Mouse (Mus musculus) embryonic facial prominence, embryonic 14.5 days (tissue): Measurements from ENCODE around the gene Tmem212. TPM values are rescaled to one million over a fixed set of nuclear protein-coding genes. Genes with fewer than 3 reads are reported as not detected.
A peak's percentile ranks its signal among the peaks of the same experiment; 100 is the strongest.

Experiments
- ATAC-seq: fragments of 200-750 bp; cut with Nextera tagmentation; 2 replicates; pipeline ENCODE4 v1.8.0; 2017; ENCODE audit warnings: low read depth, moderate number of reproducible peaks, moderate TSS enrichment
- DNase-seq: peaks from one replicate; pipeline ENCODE4 v3.0.0-alpha.2; 2015; ENCODE audit warnings: low spot score
- H3K27ac ChIP-seq: fragments of 300-500 bp; sonication (generic); replicated peaks from 2 replicates; pipeline ENCODE4 v1.5.1; 2014; ENCODE audit warnings: low read depth, mild to moderate bottlenecking, low read length, moderate library complexity
- H3K27me3 ChIP-seq: fragments of 300-500 bp; sonication (generic); replicated peaks from 2 replicates; pipeline ENCODE4 v1.6.1; 2014; ENCODE audit warnings: low read length; ENCODE audit not compliant: control insufficient read depth, insufficient read depth
- H3K36me3 ChIP-seq: fragments of 300-500 bp; sonication (generic); 2 replicates; pipeline ENCODE4 v1.6.1; 2014; ENCODE audit warnings: low read length, mixed read lengths; ENCODE audit not compliant: control insufficient read depth, insufficient read depth
- H3K4me1 ChIP-seq: fragments of 300-500 bp; sonication (generic); 2 replicates; pipeline ENCODE4 v1.6.1; 2014; ENCODE audit warnings: antibody characterized with exemption, low read length; ENCODE audit not compliant: control insufficient read depth, insufficient read depth
- H3K4me2 ChIP-seq: fragments of 300-500 bp; sonication (generic); 2 replicates; pipeline ENCODE4 v1.6.1; 2014; ENCODE audit warnings: low read depth, mild to moderate bottlenecking, low read length, moderate library complexity, mixed read lengths
- H3K4me3 ChIP-seq: fragments of 300-500 bp; sonication (generic); 2 replicates; pipeline ENCODE4 v1.5.1; 2014; ENCODE audit warnings: low read depth, mild to moderate bottlenecking, low read length
- H3K9ac ChIP-seq: fragments of 300-500 bp; sonication (generic); 2 replicates; pipeline ENCODE4 v1.6.1; 2014; ENCODE audit warnings: low read depth, mild to moderate bottlenecking, low read length, moderate library complexity, mixed read lengths
- H3K9me3 ChIP-seq: fragments of 300-500 bp; sonication (generic); 2 replicates; pipeline ENCODE4 v1.6.1; 2016; ENCODE audit warnings: low read length; ENCODE audit not compliant: control insufficient read depth
- WGBS: fragments of 180-500 bp; shearing (Covaris S2); extraction: QIAGEN DNeasy Blood & Tissue Kit; methylation state at CpG from one replicate; pipeline ENCODE4 v1.1.7; 2014; 5-methylcytosine and 5-hydroxymethylcytosine counted together
- polyA plus RNA-seq: library from polyadenylated mRNA; unstranded; fragments of >200 nt; fragmentation: Nextera tagmentation; extraction: Ambion mirVana; gene quantifications from 2 replicates; pipeline ENCODE4 v1.2.1, GENCODE M21; 2014

Gene Tmem212
- polyA plus RNA-seq, 1 experiment from 2014 or later: 4.8 TPM

DNA sequence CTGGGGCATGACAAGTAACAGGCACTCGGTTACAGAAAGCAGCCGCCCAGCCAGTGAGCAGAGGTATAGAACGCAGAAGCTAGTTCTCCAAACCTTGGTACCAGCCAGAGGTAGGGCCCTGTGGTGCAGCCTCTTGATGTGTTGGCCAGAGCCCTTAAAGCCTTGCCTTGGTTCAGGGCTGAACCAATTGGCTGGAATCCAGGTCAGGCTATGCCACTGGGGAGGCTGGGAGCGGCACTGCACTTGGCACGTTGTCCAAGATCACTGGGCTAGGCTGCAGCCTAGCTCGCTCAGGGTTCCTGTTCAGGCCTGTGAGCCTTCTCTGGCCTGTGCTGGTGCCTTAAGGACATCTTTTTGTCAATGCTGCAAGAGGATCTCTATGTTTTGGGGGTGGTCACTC lies 34.6 kb downstream of the Tmem212 start:
- Histone ChIP-seq H3K4me2 (no peak overlapping the region), H3K9me3 (no peaks in the 10 kb centered on the region), H3K9ac (no peak overlapping the region), H3K27me3 (no peaks in the 10 kb centered on the region), H3K36me3 (no peaks in the 10 kb centered on the region), H3K4me3 (no peak overlapping the region), H3K27ac (no peak overlapping the region; the same call in 1 of the 2 replicates), H3K4me1 (peaks cover 38% of the 10 kb centered on the region)
- ATAC-seq: no peak
- DNase-seq: peak; percentile 56
- WGBS: 68% methylated on average over 6 of the region's 6 CpGs

DNA sequence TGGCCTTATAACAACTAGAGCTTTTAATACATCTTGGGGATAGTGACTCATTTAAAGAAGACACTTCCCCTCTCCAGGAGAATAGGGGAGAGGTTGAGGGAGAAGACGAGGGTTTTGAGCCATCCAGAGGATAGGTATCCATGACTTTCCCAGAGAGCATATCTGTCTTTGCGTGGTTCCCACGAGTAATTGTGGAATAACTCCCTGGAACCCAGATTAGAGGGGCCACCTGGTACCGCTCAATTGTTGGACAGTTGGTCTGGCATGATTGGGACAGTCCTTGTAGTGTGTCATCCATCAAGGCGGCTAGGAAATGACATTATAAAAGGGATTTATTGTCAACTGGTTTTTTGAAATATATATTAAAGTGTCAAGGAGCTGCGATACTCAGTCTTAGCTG lies 35.1 kb downstream of the Tmem212 start:
- Histone ChIP-seq H3K4me2 (no peak overlapping the region), H3K9ac (no peak overlapping the region), H3K36me3 (no peaks in the 10 kb centered on the region), H3K4me1 (peaks cover 38% of the 10 kb centered on the region), H3K9me3 (no peaks in the 10 kb centered on the region), H3K27me3 (no peaks in the 10 kb centered on the region), H3K27ac (no peak overlapping the region), H3K4me3 (no peak overlapping the region)
- WGBS: 88% methylated on average over 6 of the region's 6 CpGs
- ATAC-seq (no peak), DNase-seq (no peak)

DNA sequence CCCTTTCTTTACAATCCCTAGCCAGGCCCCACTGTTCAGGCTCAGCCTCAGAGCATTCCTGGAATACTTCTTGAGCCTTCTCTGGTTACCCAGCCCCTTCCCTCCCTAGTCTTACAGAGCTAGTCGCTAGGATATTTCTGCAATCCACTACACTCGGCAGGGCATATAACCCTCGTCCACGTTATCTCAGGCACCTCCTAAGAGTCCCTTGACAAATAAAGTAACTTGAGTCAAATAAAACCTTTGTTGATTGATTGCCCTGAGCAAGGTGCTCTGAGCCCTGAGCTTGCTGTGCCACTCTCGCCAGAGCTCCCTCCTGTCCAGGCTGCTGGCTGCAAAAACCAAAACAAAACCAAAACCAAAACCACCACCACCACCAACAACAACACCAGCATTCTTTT lies 37.0 kb downstream of the Tmem212 start:
- H3K9ac ChIP-seq: no peak overlapping the region
- no peaks in the 10 kb centered on the region for H3K36me3 ChIP-seq
- ATAC-seq: peak; percentile 75
- peaks cover 38% of the 10 kb centered on the region for H3K4me1 ChIP-seq
- peak overlapping the region; percentile 73 for H3K27ac ChIP-seq
- peak overlapping the region; percentile 45 for H3K4me2 ChIP-seq
- peak; percentile 90 for DNase-seq
- 8% methylated on average over 5 of the region's 5 CpGs for whole genome bisulfite sequencing
- H3K27me3 ChIP-seq: no peaks in the 10 kb centered on the region
- no peaks in the 10 kb centered on the region for H3K9me3 ChIP-seq
- no peak overlapping the region for H3K4me3 ChIP-seq

DNA sequence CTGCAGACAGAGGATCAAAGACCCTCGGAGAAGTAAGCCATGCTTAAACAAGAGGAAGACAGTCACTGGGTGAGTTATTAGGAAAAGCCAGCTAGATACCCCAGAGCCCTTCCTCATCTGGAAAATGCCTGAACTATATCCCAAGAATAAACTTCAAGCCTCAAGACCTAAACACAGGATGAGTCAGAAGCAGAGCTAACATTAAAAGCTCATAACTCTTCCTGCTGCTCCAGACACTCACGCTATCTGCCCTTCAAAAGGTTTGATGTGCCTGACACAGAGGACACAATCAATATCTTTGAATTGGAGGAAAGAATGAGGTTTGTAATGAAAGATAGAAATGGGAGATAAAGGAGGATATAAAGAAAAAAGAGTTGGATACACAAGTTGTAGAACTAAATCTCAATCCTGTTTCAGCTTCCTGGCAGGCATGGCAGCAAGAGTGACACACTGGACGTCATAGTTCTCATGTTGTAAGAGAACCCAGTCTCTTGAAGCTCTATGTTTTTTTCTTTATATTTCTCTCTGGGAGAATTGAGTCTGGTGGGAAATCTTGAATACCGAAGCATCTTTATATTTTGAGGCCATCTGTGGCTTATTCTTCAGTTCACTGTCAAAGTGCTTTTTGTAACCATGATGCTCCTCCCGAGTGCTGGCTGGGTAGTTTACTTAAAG lies 37.6 kb downstream of the Tmem212 start:
- WGBS: 39% methylated on average over 5 of the region's 5 CpGs
- Histone ChIP-seq H3K4me2 (peak overlapping the region; percentile 45), H3K9me3 (no peaks in the 10 kb centered on the region), H3K9ac (no peak overlapping the region), H3K27ac (peak overlapping the region; percentile 73), H3K27me3 (no peaks in the 10 kb centered on the region), H3K4me3 (no peak overlapping the region), H3K36me3 (no peaks in the 10 kb centered on the region), H3K4me1 (peaks cover 32% of the 10 kb centered on the region)
- DNase-seq: no peak
- no peak for ATAC-seq

DNA sequence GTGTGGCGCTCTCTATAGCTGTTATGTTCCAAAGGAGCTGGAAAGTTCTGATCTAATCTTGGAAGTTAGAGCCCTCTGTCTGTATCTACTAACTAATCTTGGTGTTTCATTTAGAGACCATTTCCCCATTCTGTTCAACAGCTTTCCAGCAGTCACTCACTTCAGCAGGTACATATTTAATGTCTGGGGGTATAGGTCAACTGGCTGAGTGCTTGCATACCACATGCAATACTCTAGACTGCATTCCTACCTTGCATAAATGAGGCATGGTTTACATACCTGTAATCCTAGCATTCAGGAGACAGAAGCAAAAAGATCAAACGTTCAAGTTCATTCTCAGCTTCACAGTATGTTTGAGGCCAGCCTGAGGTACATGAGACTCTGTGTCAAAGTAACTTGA lies 39.9 kb downstream of the Tmem212 start:
- peaks cover 15% of the 10 kb centered on the region for H3K4me1 ChIP-seq
- no peak overlapping the region for H3K4me3 ChIP-seq
- 80% methylated on average over 2 of the region's 2 CpGs for WGBS

DNA sequence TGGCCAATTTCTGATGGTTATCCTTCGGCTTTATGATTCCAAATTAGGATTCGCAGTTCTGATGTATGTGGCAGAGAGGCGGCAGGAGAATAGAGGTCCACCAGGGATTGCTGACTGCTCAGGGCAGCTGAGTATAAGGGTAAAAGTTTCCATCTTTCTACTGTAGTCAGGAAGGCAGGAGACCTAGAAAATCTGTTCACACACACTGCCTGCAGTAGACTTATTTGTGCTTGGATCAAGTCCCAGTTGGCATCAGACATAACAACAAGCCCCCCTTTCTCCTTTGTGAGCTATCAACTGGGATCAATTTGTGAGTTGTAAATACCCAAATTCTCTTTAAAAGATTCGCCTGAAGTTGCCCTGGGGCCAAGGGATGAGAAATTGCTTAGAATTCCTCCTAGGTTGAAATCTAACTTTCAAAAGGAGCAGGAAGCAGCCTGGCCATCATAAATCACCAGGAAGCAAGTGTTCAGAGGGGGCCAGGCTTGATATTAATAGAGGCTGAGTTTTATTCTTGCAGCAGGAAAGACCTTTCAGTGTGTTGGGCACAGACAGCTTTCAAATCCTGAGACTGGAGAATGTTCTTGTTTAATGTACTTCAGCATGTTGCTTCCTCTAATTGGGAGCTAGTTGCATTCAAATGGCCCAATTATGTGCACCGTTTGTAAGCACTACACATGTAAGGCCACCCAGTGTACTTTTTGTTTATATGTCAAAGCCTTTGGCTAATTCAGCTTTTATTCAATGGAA lies 41.6 kb downstream of the Tmem212 start:
- Histone ChIP-seq H3K27me3 (no peaks in the 10 kb centered on the region), H3K4me1 (peaks cover 12% of the 10 kb centered on the region), H3K36me3 (no peaks in the 10 kb centered on the region), H3K4me3 (no peak overlapping the region), H3K9me3 (peaks cover 13% of the 10 kb centered on the region; the same call in 1 of the 2 replicates), H3K27ac (no peak overlapping the region), H3K9ac (no peak overlapping the region), H3K4me2 (no peak overlapping the region)
- DNase-seq (peak; percentile 60), ATAC-seq (no peak)
- WGBS: 59% methylated on average over 5 of the region's 5 CpGs

More for the DNA sequence above, 39.9 kb downstream of the Tmem212 start:
- no peaks in the 10 kb centered on the region for H3K36me3 ChIP-seq
- H3K27ac ChIP-seq: no peak overlapping the region
- ATAC-seq: no peak
- H3K9ac ChIP-seq: no peak overlapping the region
- no peak for DNase-seq
- peaks cover 13% of the 10 kb centered on the region; the same call in 1 of the 2 replicates for H3K9me3 ChIP-seq
- no peaks in the 10 kb centered on the region for H3K27me3 ChIP-seq
- no peak overlapping the region for H3K4me2 ChIP-seq

DNA sequence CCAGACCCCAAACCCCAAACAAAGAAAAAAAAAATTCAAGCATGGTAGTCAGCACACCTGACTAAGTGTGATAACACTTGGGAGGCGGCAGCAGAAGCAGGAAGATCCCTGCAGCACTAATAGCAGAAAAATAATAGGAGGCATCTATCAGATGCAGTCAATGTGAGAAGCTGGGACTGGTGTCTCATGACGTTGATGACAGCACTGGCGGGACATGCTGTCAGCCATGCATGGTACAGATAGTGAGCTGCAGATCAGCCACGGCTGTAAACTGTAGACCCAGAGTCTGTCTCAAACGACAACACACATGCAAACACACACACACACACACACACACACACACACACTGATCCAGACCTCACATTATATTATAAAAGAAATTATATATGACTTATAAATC lies 52.9 kb downstream of the Tmem212 start:
- no peak for DNase-seq
- Histone ChIP-seq H3K4me3 (no peak overlapping the region), H3K4me1 (no peaks in the 10 kb centered on the region), H3K27me3 (no peaks in the 10 kb centered on the region), H3K4me2 (no peak overlapping the region), H3K9ac (no peak overlapping the region), H3K9me3 (no peaks in the 10 kb centered on the region), H3K27ac (no peak overlapping the region), H3K36me3 (no peaks in the 10 kb centered on the region)
- 65% methylated on average over 5 of the region's 5 CpGs for WGBS
- no peak for ATAC-seq

DNA sequence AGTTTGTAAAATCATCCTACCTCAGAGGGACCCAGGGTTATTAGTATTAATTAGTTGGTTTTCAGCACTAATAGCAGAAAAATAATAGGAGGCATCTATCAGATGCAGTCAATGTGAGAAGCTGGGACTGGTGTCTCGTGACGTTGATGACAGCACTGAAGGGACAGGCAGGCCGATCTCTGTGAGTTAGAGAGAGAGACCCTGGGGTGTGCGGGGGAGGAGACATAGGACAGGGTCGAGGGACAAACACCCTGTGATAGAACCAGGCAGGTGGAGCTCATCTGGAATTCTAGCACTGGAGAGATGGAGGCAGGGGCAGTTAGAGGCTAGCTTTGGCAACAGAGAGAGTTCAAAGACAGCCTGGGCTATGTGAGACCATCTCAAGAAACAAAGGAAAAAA lies 53.3 kb downstream of the Tmem212 start:
- ATAC-seq: no peak
- H3K4me1 ChIP-seq: no peaks in the 10 kb centered on the region
- no peaks in the 10 kb centered on the region for H3K27me3 ChIP-seq
- no peaks in the 10 kb centered on the region for H3K9me3 ChIP-seq
- no peak overlapping the region for H3K4me2 ChIP-seq
- no peak overlapping the region for H3K4me3 ChIP-seq
- DNase-seq: no peak
- no peak overlapping the region for H3K27ac ChIP-seq
- no peaks in the 10 kb centered on the region for H3K36me3 ChIP-seq
- H3K9ac ChIP-seq: no peak overlapping the region
- 66% methylated on average over 5 of the region's 5 CpGs for WGBS

DNA sequence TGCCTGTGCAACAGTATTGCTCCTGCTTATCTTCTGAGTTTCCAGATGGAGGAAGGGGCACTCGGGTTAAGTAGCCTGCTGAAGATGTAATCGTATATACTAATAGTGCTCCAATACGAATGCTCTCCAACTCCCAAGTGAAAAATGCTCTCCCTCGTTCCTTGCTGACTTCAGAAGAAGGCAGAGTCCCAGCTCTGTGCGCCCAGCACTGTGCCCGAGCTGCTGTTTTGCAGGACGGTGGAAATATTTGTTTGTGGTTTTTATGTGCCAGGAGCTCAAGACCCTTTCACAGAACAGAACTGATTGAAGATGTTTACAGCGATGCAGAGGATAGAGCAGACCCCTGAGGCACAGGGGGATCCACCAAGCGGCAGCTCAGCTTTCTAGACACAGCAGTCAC lies 55.9 kb downstream of the Tmem212 start:
- Histone ChIP-seq H3K9me3 (no peaks in the 10 kb centered on the region), H3K4me2 (no peak overlapping the region), H3K27me3 (no peaks in the 10 kb centered on the region), H3K27ac (no peak overlapping the region), H3K9ac (no peak overlapping the region), H3K36me3 (no peaks in the 10 kb centered on the region), H3K4me1 (no peaks in the 10 kb centered on the region), H3K4me3 (no peak overlapping the region)
- ATAC-seq (no peak), DNase-seq (no peak)
- WGBS: 35% methylated on average over 9 of the region's 9 CpGs
